8 mouse cellular contexts compared by ENCODE assay signal in genomic region chr7:31041662-31042315, GRCm38 (mm10). TPM values are rescaled to one million over a fixed set of nuclear protein-coding genes. Genes with fewer than 3 reads are reported as not detected.
DNase-seq lines count a peak whose midpoint lies in the region; ATAC-seq lines count a peak whose summit lies in the region.

No protein-coding gene starts in this region.

- H3K27ac ChIP-seq in embryonic facial prominence, embryonic 11.5 days (replicated peaks; ENCODE audit: low read depth, low read length) = no peak overlapping the region
- H3K27ac ChIP-seq in heart, embryonic 15.5 days = peak overlapping the region; percentile 56
- H3K27ac ChIP-seq in stomach, embryonic 14.5 days (ENCODE audit: low read length) = no peak overlapping the region

- peaks cover 18% of the 10 kb centered on the region for H3K27me3 ChIP-seq in embryonic facial prominence, embryonic 11.5 days (ENCODE audit: control insufficient read depth, insufficient read depth, low read length)
- peaks cover 38% of the 10 kb centered on the region for H3K27me3 ChIP-seq in heart, embryonic 15.5 days
- H3K27me3 ChIP-seq in megakaryocyte, embryonic 14.5 days (replicated peaks) = peaks cover 24% of the 10 kb centered on the region
- 0 out of 2 replicates have a peak, but pooled peaks cover 12% of the 10 kb centered on the region for H3K27me3 ChIP-seq in stomach, embryonic 14.5 days (ENCODE audit: control insufficient read depth, insufficient read depth, low read length)

- no peak overlapping the region; the same call in 1 of the 2 replicates for H3K9ac ChIP-seq in embryonic facial prominence, embryonic 11.5 days (replicated peaks; ENCODE audit: low read length)
- H3K9ac ChIP-seq in heart, embryonic 15.5 days = peak overlapping the region; percentile 44
- H3K9ac ChIP-seq in stomach, embryonic 14.5 days (replicated peaks; ENCODE audit: low read depth, low read length) = no peak overlapping the region

- WGBS in embryonic facial prominence, embryonic 11.5 days = 3% methylated on average over 28 of the region's 28 CpGs
- WGBS in heart, embryonic 15.5 days = 4% methylated on average over 28 of the region's 28 CpGs
- 6% methylated on average over 27 of the region's 28 CpGs for WGBS in stomach, embryonic 14.5 days

- no peak for ATAC-seq in embryonic facial prominence, embryonic 11.5 days (replicated peaks; ENCODE audit: insufficient number of reproducible peaks, low FRiP score, low TSS enrichment, low read depth)
- ATAC-seq in heart, embryonic 15.5 days (replicated peaks; ENCODE audit: insufficient number of reproducible peaks, insufficient read depth, low FRiP score, low read depth) = peak; percentile 57; the same call in 1 of the 2 replicates
- ATAC-seq in stomach, embryonic 14.5 days (ENCODE audit: insufficient number of reproducible peaks, insufficient read depth, low FRiP score, low read depth) = peak; percentile 43; the same call in 1 of the 2 replicates
- no peak for ATAC-seq in cerebellum, adult (ENCODE audit: insufficient number of reproducible peaks, low FRiP score, low TSS enrichment)

- H3K9me3 ChIP-seq in embryonic facial prominence, embryonic 11.5 days (replicated peaks; ENCODE audit: control insufficient read depth, low read length) = no peaks in the 10 kb centered on the region
- no peaks in the 10 kb centered on the region for H3K9me3 ChIP-seq in heart, embryonic 15.5 days (replicated peaks)
- H3K9me3 ChIP-seq in megakaryocyte, embryonic 14.5 days = peaks cover 4% of the 10 kb centered on the region; the same call in 1 of the 2 replicates
- no peaks in the 10 kb centered on the region for H3K9me3 ChIP-seq in stomach, embryonic 14.5 days (ENCODE audit: control insufficient read depth, low read depth, low read length)

- DNase-seq in Muller cell, postnatal 12 days (ENCODE audit: inconsistent ontology term) = peak; percentile 67
- no peak for DNase-seq in embryonic facial prominence, embryonic 11.5 days (ENCODE audit: low spot score)
- DNase-seq in kidney, postnatal 10 days = peak; percentile 73
- DNase-seq in cerebellum, postnatal 36 days = no peak

- H3K4me1 ChIP-seq in embryonic facial prominence, embryonic 11.5 days (ENCODE audit: control insufficient read depth, insufficient read depth, low read length) = peaks cover 3% of the 10 kb centered on the region
- H3K4me1 ChIP-seq in heart, embryonic 15.5 days (replicated peaks) = peaks cover 18% of the 10 kb centered on the region
- peaks cover 84% of the 10 kb centered on the region for H3K4me1 ChIP-seq in megakaryocyte, embryonic 14.5 days
- peaks cover 7% of the 10 kb centered on the region; the same call in 1 of the 2 replicates for H3K4me1 ChIP-seq in stomach, embryonic 14.5 days (ENCODE audit: control insufficient read depth, insufficient read depth, low read length)

- no peaks in the 10 kb centered on the region for H3K36me3 ChIP-seq in embryonic facial prominence, embryonic 11.5 days (replicated peaks; ENCODE audit: control insufficient read depth, insufficient read depth, low read depth, low read length)
- no peaks in the 10 kb centered on the region for H3K36me3 ChIP-seq in heart, embryonic 15.5 days
- peaks cover 38% of the 10 kb centered on the region for H3K36me3 ChIP-seq in megakaryocyte, embryonic 14.5 days (replicated peaks; ENCODE audit: low read length)
- H3K36me3 ChIP-seq in stomach, embryonic 14.5 days (ENCODE audit: control insufficient read depth, insufficient read depth, low read length) = no peaks in the 10 kb centered on the region

- no peak overlapping the region for H3K4me3 ChIP-seq in embryonic facial prominence, embryonic 11.5 days (ENCODE audit: low read depth, low read length)
- H3K4me3 ChIP-seq in heart, embryonic 15.5 days = peak overlapping the region; percentile 42
- peak overlapping the region; percentile 91 for H3K4me3 ChIP-seq in megakaryocyte, embryonic 14.5 days (replicated peaks)
- peak overlapping the region; percentile 15 for H3K4me3 ChIP-seq in stomach, embryonic 14.5 days (ENCODE audit: low read depth, low read length)

- H3K4me2 ChIP-seq in embryonic facial prominence, embryonic 11.5 days (ENCODE audit: low read depth, low read length) = peak overlapping the region; percentile 32
- peak overlapping the region; percentile 68 for H3K4me2 ChIP-seq in heart, embryonic 15.5 days
- H3K4me2 ChIP-seq in stomach, embryonic 14.5 days (replicated peaks; ENCODE audit: low read depth, low read length) = peak overlapping the region; percentile 44

RNA-seq across cellular contexts. Expression of gene Fxyd5, which starts 0.5 kb away (rescaled TPM):
- 10.3 and 12.5 TPM in 2 replicates for polyA plus RNA-seq in embryonic facial prominence, embryonic 11.5 days (2014; fragmentation: Nextera tagmentation; extraction: Ambion mirVana)
- polyA plus RNA-seq in heart, embryonic 15.5 days (2015; fragmentation: Nextera tagmentation; extraction: Ambion mirVana) = 39.1 and 47.0 TPM in 2 replicates
- 2,043 and 2,688 TPM in 2 replicates for polyA plus RNA-seq in megakaryocyte, embryonic 14.5 days (2012; ENCODE audit: insufficient read depth, low replicate concordance)
- polyA plus RNA-seq in stomach, embryonic 14.5 days (2014; fragmentation: Nextera tagmentation; extraction: Ambion mirVana) = 19.9 and 20.2 TPM in 2 replicates

RNA-seq across cellular contexts. Expression of gene Fxyd7, which starts 9.5 kb away (rescaled TPM):
- polyA plus RNA-seq in embryonic facial prominence, embryonic 11.5 days (2014; fragmentation: Nextera tagmentation; extraction: Ambion mirVana) = 8.7 and 11.2 TPM in 2 replicates
- polyA plus RNA-seq in heart, embryonic 15.5 days (2015; fragmentation: Nextera tagmentation; extraction: Ambion mirVana) = 1.1 and 2.7 TPM in 2 replicates
- 1.0 TPM in 1 of 2 replicates, not detected in the other for polyA plus RNA-seq in megakaryocyte, embryonic 14.5 days (2012; ENCODE audit: insufficient read depth, low replicate concordance)
- 35.7 and 42.2 TPM in 2 replicates for polyA plus RNA-seq in stomach, embryonic 14.5 days (2014; fragmentation: Nextera tagmentation; extraction: Ambion mirVana)

RNA-seq across cellular contexts. Expression of gene Fxyd1, which starts 15.2 kb away (rescaled TPM):
- polyA plus RNA-seq in embryonic facial prominence, embryonic 11.5 days (2014; fragmentation: Nextera tagmentation; extraction: Ambion mirVana) = 11.8 and 12.0 TPM in 2 replicates
- polyA plus RNA-seq in heart, embryonic 15.5 days (2015; fragmentation: Nextera tagmentation; extraction: Ambion mirVana) = 950 and 1,236 TPM in 2 replicates
- polyA plus RNA-seq in megakaryocyte, embryonic 14.5 days (2012; ENCODE audit: insufficient read depth, low replicate concordance) = not detected in 2 replicates
- polyA plus RNA-seq in stomach, embryonic 14.5 days (2014; fragmentation: Nextera tagmentation; extraction: Ambion mirVana) = 86.7 and 99.3 TPM in 2 replicates

RNA-seq across cellular contexts. Expression of gene Lgi4, which starts 17.4 kb away (rescaled TPM):
- 1.2 and 1.5 TPM in 2 replicates for polyA plus RNA-seq in embryonic facial prominence, embryonic 11.5 days (2014; fragmentation: Nextera tagmentation; extraction: Ambion mirVana)
- 0.25 and 0.39 TPM in 2 replicates for polyA plus RNA-seq in heart, embryonic 15.5 days (2015; fragmentation: Nextera tagmentation; extraction: Ambion mirVana)
- polyA plus RNA-seq in megakaryocyte, embryonic 14.5 days (2012; ENCODE audit: insufficient read depth, low replicate concordance) = 0.23 and 0.67 TPM in 2 replicates
- 0.78 and 1.7 TPM in 2 replicates for polyA plus RNA-seq in stomach, embryonic 14.5 days (2014; fragmentation: Nextera tagmentation; extraction: Ambion mirVana)

RNA-seq across cellular contexts. Expression of gene Fxyd3, which starts 34.7 kb away (rescaled TPM):
- polyA plus RNA-seq in embryonic facial prominence, embryonic 11.5 days (2014; fragmentation: Nextera tagmentation; extraction: Ambion mirVana) = 11.8 TPM in 2 replicates
- polyA plus RNA-seq in heart, embryonic 15.5 days (2015; fragmentation: Nextera tagmentation; extraction: Ambion mirVana) = 2.6 and 15.2 TPM in 2 replicates
- polyA plus RNA-seq in megakaryocyte, embryonic 14.5 days (2012; ENCODE audit: insufficient read depth, low replicate concordance) = not detected in 2 replicates
- 458 and 479 TPM in 2 replicates for polyA plus RNA-seq in stomach, embryonic 14.5 days (2014; fragmentation: Nextera tagmentation; extraction: Ambion mirVana)

Comparison
In these comparisons a context has a peak if more than half of its experiments do, and no peak if none do; other contexts are left out.
1. DNase-seq: peak in Muller cell, postnatal 12 days (single experiment) and kidney, postnatal 10 days (single experiment); none in embryonic facial prominence, embryonic 11.5 days (single experiment) and cerebellum, postnatal 36 days (0 of 2).
2. ATAC-seq: peak in heart, embryonic 15.5 days (single experiment) and stomach, embryonic 14.5 days (single experiment); none in embryonic facial prominence, embryonic 11.5 days (single experiment) and cerebellum, adult (single experiment).
3. RNA of gene Fxyd5, which starts 0.5 kb away (polyA plus RNA-seq): 2,043 to 2,688 TPM in megakaryocyte, embryonic 14.5 days; 39.1 to 47.0 TPM in heart, embryonic 15.5 days, 19.9 to 20.2 TPM in stomach, embryonic 14.5 days and 10.3 to 12.5 TPM in embryonic facial prominence, embryonic 11.5 days; every median in the first group is over 10 times any median in the second.
4. Peak in every context shown above with its lines, with median percentiles within 50 percentile points of each other: H3K4me2 ChIP-seq.